Mouse (Mus musculus): ENCODE measurements at regions not wholly inside any gene's neighbourhood (a gene's known extent, or its start where the extent isn't known, plus 50 kb on each side); places are given as distances from the start of the nearest gene placed in this dataset.

DNA sequence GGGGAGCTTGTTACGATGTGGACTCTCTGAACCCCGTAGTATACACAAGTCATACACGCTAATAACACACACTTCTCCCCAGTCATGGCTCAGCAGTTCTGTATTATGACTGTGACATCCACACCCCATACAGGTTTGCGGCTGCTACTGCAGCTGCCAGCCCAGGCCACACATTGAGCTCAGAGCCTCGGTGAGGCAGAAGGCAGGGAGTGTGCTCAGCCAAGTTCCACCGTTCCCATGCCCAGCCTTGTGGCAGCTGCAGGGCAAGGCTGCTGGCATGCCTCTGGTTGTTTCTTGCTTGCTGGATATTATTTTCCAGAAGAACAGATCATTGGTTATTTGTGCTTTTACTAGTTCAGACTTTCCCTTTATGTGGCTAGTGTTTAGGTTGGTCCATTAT lies 202.6 kb downstream of the Sec16b start:
- Histone ChIP-seq H3K36me3 (no peaks in the 10 kb centered on the region), H3K9me3 (no peaks in the 10 kb centered on the region), H3K9ac (no peak overlapping the region), H3K4me3 (no peak overlapping the region), H3K27ac (no peak overlapping the region), H3K4me1 (no peaks in the 10 kb centered on the region), H3K27me3 (no peaks in the 10 kb centered on the region), H3K4me2 (replicated peaks) (no peak overlapping the region)
- no peak; the same call in 1 of the 2 replicates for ATAC-seq (ENCODE audit: low FRiP score, low read depth)
- WGBS, result 79% methylated on average over 6 of the region's 6 CpGs

DNA sequence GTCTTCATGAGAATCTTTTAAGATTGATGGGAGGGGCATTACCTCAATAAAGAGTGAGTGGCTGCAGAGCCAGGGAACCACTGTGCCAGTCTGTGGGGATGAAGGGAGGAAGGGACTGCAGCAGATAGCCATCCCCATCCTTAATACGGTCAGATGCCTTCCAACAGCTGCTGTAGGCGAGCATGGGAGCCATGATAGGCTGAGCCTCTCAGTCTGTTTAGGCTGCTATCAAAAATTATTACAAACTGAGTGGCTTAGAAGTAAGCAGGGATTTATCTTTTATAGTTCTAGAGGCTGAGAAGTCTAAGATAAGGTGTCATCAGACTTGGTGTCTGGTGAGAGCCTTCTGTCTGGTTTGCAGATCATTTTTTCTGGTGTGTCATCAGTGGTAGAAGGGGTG lies 204.3 kb downstream of the Sec16b start:
- no peaks in the 10 kb centered on the region for H3K36me3 ChIP-seq
- no peak overlapping the region for H3K4me2 ChIP-seq (replicated peaks)
- no peak overlapping the region for H3K27ac ChIP-seq
- no peak overlapping the region for H3K4me3 ChIP-seq
- no peaks in the 10 kb centered on the region for H3K9me3 ChIP-seq
- no peak for ATAC-seq (ENCODE audit: low FRiP score, low read depth)
- WGBS, result 88% methylated on average over 2 of the region's 2 CpGs
- H3K9ac ChIP-seq, result no peak overlapping the region
- no peaks in the 10 kb centered on the region for H3K27me3 ChIP-seq
- H3K4me1 ChIP-seq, result no peaks in the 10 kb centered on the region

DNA sequence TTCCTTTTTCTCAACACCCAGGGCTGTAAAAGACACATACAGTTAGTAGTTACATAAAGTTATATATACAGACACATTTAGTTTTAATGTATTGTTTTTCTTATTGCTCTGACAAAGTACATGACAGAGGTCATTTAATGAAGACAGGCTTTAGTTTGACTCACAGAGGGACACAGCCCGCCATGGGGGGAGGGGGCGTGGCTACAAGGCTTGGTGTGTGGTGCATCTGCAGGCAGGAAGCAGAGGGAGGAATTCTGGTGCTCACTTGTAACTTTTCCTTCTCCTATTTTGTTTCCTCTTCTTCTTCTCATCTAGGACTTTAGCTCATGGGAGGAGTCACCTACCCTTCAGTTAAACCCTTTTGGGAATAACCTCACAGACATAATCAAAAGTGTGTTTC lies 206.0 kb downstream of the Sec16b start:
- Histone ChIP-seq H3K9me3 (no peaks in the 10 kb centered on the region), H3K4me1 (no peaks in the 10 kb centered on the region), H3K9ac (no peak overlapping the region), H3K36me3 (no peaks in the 10 kb centered on the region), H3K27me3 (no peaks in the 10 kb centered on the region), H3K4me2 (replicated peaks) (no peak overlapping the region), H3K27ac (no peak overlapping the region), H3K4me3 (no peak overlapping the region)
- no peak for ATAC-seq (ENCODE audit: low FRiP score, low read depth)
- WGBS, result 28% methylated on average over 2 of the region's 2 CpGs

DNA sequence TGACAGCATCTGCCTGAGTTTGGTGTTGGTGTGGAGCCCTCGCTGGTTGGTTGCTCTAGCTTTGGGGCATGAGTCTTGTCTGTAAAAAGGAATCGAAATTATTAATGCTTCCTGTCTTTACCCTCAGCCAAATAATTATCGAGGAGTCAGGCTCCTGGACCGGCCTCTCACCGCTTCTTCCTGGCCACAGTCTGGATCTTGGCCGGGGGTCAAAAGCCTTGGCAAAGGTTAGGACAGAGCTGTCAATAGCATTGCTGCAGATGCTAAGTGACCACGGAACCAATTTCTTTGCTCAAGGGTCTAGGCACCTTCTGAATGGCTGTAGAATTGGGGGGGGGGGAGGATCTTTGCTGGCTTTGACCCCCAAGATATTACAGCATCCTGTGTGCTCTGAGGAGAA lies 207.3 kb downstream of the Sec16b start:
- 86% methylated on average over 7 of the region's 7 CpGs for WGBS
- no peak overlapping the region for H3K4me2 ChIP-seq (replicated peaks)
- H3K27ac ChIP-seq, result no peak overlapping the region
- H3K27me3 ChIP-seq, result no peaks in the 10 kb centered on the region
- no peaks in the 10 kb centered on the region for H3K9me3 ChIP-seq
- H3K9ac ChIP-seq, result no peak overlapping the region
- no peaks in the 10 kb centered on the region for H3K36me3 ChIP-seq
- H3K4me1 ChIP-seq, result no peaks in the 10 kb centered on the region
- ATAC-seq (ENCODE audit: low FRiP score, low read depth), result no peak
- no peak overlapping the region for H3K4me3 ChIP-seq

DNA sequence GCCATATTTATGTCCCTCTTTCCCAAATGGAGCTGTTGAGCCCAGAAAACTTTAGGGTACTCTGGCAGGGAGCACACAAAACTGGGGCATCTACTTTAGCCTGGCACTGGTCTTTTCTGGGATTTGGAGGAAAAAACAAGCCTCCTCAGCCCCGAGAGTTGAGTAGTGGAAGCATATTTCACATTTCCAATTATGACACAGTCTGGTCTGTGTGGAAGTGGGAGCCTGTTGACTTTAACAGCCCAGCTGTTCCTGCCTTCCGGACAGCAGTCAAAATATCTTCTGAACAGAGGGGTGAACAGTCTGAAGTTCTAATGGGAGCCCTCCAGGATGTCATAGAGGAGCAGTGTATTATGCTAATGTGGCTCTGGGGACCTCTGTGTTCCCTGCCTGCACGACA lies 209.1 kb downstream of the Sec16b start:
- no peak overlapping the region for H3K9ac ChIP-seq
- H3K4me1 ChIP-seq, result no peaks in the 10 kb centered on the region
- no peak overlapping the region for H3K4me2 ChIP-seq (replicated peaks)
- H3K9me3 ChIP-seq, result no peaks in the 10 kb centered on the region
- H3K27ac ChIP-seq, result no peak overlapping the region
- H3K27me3 ChIP-seq, result no peaks in the 10 kb centered on the region
- ATAC-seq (ENCODE audit: low FRiP score, low read depth), result no peak
- no peaks in the 10 kb centered on the region for H3K36me3 ChIP-seq
- WGBS, result 58% methylated on average over 3 of the region's 3 CpGs
- no peak overlapping the region for H3K4me3 ChIP-seq

DNA sequence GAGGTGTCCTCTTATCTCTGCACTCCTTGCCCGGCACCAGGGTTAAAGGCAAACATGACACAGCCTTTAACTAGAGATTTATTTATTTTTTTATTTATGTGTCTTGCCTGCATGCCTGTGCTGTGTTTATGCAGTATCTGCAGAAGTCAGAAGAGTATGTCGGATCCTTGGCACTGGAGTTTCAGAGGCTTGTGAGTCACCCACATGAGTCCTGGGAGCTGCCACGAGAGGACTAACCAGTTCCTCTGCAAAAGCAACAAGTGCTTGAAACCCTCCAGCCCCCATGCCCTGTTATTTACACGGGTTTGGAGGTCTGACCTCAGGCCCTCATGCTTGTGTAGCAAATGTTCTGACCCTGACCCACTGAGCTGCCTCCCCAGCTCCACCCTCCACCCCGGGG lies 210.6 kb downstream of the Sec16b start:
- no peak for ATAC-seq (ENCODE audit: low FRiP score, low read depth)
- Histone ChIP-seq H3K9ac (no peak overlapping the region), H3K27me3 (no peaks in the 10 kb centered on the region), H3K27ac (no peak overlapping the region), H3K4me1 (no peaks in the 10 kb centered on the region), H3K4me3 (no peak overlapping the region), H3K4me2 (replicated peaks) (no peak overlapping the region), H3K9me3 (no peaks in the 10 kb centered on the region), H3K36me3 (no peaks in the 10 kb centered on the region)
- 67% methylated on average over 5 of the region's 5 CpGs for WGBS

DNA sequence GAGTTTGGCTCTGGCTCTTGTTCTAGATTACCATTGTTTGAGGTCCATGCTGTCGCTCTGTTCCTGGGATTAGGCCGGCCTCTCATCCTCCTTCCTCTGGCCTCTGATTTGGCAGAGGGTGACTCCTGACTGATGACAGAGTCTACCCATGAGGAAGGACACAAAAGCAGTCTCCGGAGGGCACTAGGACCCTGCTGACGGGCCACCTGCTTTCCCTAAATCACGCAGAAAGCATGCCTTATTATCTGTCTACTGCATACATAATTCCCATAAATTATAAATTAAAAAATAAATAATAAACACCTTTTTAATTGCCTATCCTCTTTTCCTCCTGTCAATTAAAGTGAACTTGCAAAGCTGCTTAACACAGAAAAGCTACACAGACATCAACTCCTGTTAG lies 215.4 kb downstream of the Sec16b start:
- Histone ChIP-seq H3K27me3 (peaks cover 17% of the 10 kb centered on the region), H3K4me2 (replicated peaks) (no peak overlapping the region), H3K4me3 (no peak overlapping the region), H3K27ac (no peak overlapping the region), H3K36me3 (no peaks in the 10 kb centered on the region), H3K9ac (no peak overlapping the region), H3K4me1 (peaks cover 8% of the 10 kb centered on the region; the same call in 1 of the 2 replicates), H3K9me3 (no peaks in the 10 kb centered on the region)
- WGBS, result 84% methylated on average over 5 of the region's 5 CpGs
- ATAC-seq (ENCODE audit: low FRiP score, low read depth), result no peak

DNA sequence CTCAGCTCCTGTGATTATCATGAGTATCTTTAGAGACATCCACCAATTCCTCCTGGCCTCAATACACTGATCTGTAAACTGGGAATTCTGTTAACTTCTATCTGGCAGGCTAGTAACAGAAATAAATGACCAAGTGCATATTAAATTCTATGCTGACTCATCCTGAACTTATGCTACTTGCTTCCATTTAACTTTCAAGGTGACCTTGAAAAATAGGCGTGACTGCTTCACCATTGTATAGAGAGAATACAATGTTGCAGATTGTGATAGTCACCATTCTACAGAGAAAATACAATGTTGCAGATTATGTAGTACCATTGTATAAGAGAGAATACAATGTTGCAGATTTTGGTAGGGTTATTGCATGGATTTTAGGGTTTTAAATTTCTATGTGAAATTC lies 224.6 kb downstream of the Sec16b start:
- Histone ChIP-seq H3K27me3 (no peaks in the 10 kb centered on the region), H3K9ac (no peak overlapping the region), H3K4me2 (replicated peaks) (no peak overlapping the region), H3K4me1 (no peaks in the 10 kb centered on the region), H3K36me3 (no peaks in the 10 kb centered on the region), H3K27ac (no peak overlapping the region), H3K4me3 (no peak overlapping the region), H3K9me3 (no peaks in the 10 kb centered on the region)
- no peak for ATAC-seq (ENCODE audit: low FRiP score, low read depth)
- WGBS, result 90% methylated on average over 1 of the region's 1 CpGs

DNA sequence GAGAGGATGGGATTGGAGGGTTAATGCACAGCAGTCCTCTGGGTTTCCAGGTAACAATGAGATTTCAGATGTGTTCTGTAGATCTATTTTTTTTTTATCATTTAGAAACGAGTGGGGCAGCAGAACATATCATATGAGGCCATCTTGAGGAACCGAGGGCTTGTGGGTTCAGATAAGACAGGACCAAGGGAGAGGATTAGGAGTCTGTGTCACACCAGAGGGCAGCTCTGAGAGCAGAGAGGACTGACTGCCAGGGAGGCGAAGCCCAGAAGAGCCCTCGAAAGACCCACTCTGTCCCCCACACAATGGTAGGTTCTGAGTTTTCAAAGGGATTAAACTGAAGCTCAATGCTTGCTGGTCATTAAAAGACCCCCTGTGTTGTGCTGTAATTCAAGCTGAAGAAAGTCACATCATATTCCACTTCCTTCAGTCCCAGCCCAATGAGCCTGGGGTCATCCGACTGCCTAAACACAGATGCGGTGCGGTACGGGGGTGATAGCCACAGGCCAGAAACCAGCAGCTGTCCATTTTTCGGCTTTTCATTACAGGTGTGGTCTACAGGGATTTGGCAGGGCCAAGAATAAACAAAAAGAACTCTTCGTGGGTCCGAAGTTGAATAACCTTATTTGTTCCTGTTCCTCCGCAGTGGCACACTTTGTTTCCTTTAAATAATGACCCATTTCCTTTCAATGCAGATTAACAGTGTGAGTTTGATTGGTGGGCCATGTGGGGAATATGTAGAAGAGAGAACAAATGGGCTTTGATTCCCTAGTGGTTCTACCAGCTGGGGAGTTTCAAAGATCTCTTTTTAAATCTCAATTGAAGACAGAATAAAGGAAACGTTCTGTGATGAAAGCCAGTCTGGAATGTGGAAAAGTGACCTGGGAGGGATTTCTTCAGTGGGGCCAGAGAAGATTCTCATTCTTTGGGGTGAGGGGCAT lies 234.5 kb downstream of the Sec16b start:
- Histone ChIP-seq H3K9me3 (no peaks in the 10 kb centered on the region), H3K27ac (no peak overlapping the region), H3K27me3 (no peaks in the 10 kb centered on the region), H3K36me3 (no peaks in the 10 kb centered on the region), H3K4me1 (no peaks in the 10 kb centered on the region), H3K9ac (no peak overlapping the region), H3K4me3 (no peak overlapping the region), H3K4me2 (replicated peaks) (no peak overlapping the region)
- 58% methylated on average over 13 of the region's 13 CpGs for WGBS
- ATAC-seq (ENCODE audit: low FRiP score, low read depth), result no peak

DNA sequence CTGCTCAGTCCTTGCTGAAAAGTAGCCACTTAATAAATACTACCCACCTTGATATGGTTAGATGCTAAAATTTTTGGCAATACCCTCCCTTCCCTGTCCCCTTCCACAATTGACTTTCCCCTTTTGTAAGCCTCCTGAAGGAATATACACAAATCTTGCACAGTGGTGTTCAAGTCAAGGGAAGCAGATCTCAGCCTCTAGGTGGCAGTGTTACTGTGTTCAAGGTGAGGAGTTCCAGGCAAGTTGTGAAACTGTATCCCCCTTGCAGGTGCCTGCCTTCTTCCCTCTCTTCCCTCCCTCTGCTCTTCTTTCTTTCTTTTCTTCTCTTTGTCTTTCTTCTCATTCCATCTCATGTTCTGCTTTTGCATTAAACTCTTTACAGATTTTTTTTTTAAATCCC lies 239.1 kb downstream of the Sec16b start:
- Histone ChIP-seq H3K27me3 (no peaks in the 10 kb centered on the region), H3K4me3 (no peak overlapping the region), H3K27ac (no peak overlapping the region), H3K4me2 (replicated peaks) (no peak overlapping the region), H3K4me1 (no peaks in the 10 kb centered on the region), H3K36me3 (no peaks in the 10 kb centered on the region), H3K9ac (no peak overlapping the region), H3K9me3 (no peaks in the 10 kb centered on the region)
- ATAC-seq (ENCODE audit: low FRiP score, low read depth), result no peak

DNA sequence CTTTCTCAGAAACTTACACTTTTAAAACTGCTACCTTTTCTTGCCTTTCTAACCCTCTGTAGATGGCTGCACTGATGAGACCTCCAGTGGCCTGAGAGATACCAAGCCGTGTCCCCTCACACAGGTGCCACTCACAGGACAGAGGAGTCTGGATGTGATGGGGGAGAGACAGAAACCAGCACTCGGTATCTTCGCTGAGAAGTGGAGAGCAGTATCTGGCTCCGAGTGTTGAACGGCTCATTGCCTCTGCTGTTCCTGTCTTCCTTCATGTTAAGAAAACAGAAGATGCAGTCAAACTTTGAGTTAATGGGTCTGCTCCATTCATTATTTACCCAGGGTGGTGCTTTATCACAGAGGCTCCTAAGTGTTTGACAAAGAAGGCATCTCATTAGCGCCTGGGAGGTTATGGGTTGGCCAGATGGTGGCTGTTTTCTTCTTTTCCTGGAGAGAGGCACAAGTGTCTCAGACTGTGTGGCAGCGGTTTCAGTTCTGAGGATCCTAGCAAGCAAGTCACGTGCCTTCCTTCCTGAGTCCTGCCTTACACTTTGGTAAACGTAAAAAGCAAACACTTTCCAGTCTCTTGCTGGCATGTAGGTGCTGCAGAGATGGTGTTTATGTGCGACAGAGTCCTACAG lies 248.6 kb downstream of the Sec16b start:
- H3K4me2 ChIP-seq (replicated peaks), result no peak overlapping the region
- H3K36me3 ChIP-seq, result no peaks in the 10 kb centered on the region
- no peaks in the 10 kb centered on the region for H3K27me3 ChIP-seq
- ATAC-seq (ENCODE audit: low FRiP score, low read depth), result no peak
- no peak overlapping the region for H3K27ac ChIP-seq
- no peak overlapping the region for H3K4me3 ChIP-seq
- WGBS, result 44% methylated on average over 10 of the region's 10 CpGs
- H3K4me1 ChIP-seq, result no peaks in the 10 kb centered on the region
- H3K9me3 ChIP-seq, result no peaks in the 10 kb centered on the region
- H3K9ac ChIP-seq, result no peak overlapping the region

DNA sequence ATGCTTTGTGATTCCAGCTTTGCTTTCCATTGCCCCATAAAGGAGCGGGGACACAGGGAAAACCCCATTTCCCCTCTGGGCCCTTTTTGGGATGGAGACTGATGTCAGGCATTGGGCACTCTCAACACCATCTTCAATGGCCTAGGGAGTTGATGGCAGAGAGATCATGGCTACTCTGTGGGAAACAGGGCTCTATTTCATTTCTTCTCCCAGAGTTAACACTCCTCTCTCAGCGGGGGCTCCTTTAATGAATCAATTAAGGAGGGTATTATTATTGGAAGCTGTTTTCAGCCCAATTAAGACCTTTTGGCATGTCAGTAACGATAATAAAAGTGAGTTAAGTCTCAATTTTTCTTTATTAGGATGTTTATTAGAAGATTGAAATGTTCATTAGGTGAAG lies 250.4 kb downstream of the Sec16b start:
- H3K27me3 ChIP-seq, result no peaks in the 10 kb centered on the region

DNA sequence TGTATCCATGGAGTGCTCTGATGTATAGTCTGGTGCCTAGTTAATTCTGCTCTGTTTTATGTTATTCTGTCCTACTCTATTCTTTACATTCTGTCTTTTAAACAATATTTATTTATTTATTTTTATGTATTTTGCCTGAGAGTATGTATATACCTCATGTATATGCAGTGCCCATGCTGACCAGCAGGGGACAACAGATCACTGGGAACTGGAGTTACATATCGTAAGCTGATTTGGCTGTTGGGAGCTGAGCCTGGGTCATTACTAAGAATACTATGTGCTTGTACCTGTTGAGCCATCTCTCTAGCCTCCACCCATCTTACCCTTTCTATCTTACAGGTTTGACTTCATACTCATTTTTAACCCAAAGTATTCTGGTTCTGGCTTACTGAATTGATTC lies 251.8 kb downstream of the Sec16b start:
- ATAC-seq (ENCODE audit: low FRiP score, low read depth), result no peak
- WGBS, result 90% methylated on average over 1 of the region's 1 CpGs

More for the DNA sequence above, 250.4 kb downstream of the Sec16b start:
- Histone ChIP-seq H3K4me2 (replicated peaks) (no peak overlapping the region), H3K27ac (no peak overlapping the region), H3K4me3 (no peak overlapping the region), H3K9ac (no peak overlapping the region), H3K36me3 (no peaks in the 10 kb centered on the region), H3K9me3 (no peaks in the 10 kb centered on the region), H3K4me1 (no peaks in the 10 kb centered on the region)
- no peak for ATAC-seq (ENCODE audit: low FRiP score, low read depth)
- WGBS, result 40% methylated on average over 3 of the region's 3 CpGs

More for the DNA sequence above, 251.8 kb downstream of the Sec16b start:
- Histone ChIP-seq H3K27ac (no peak overlapping the region), H3K9me3 (no peaks in the 10 kb centered on the region), H3K27me3 (no peaks in the 10 kb centered on the region), H3K4me1 (no peaks in the 10 kb centered on the region), H3K9ac (no peak overlapping the region), H3K36me3 (no peaks in the 10 kb centered on the region), H3K4me2 (replicated peaks) (no peak overlapping the region), H3K4me3 (no peak overlapping the region)
